ENCODE assay signal across 8 mouse cellular contexts in genomic region chr7:81762180-81763109, GRCm38 (mm10). TPM values are rescaled to one million over a fixed set of nuclear protein-coding genes. Genes with fewer than 3 reads are reported as not detected.
DNase-seq lines count a peak whose midpoint lies in the region; ATAC-seq lines count a peak whose summit lies in the region.

Gene Ramac (plus strand): TSS chr7:81762925.

- intact Hi-C loops in gastrocnemius, postnatal 14 days (cut with DNase I; ENCODE audit: low total_unique reads) = no loop called here
- intact Hi-C loops in left cerebral cortex, postnatal 14 days (cut with DNase I) = no loop called here

- DNase-seq in adrenal gland, adult (ENCODE audit: inconsistent age in 2 of 2, low spot score in 1 of 2) = peak; percentile 89 to 96
- DNase-seq in embryo, embryonic 10.5 days (ENCODE audit: low spot score) = peak; percentile 99
- peak; percentile 90 for DNase-seq in gastrocnemius, postnatal 14 days
- DNase-seq in left cerebral cortex, postnatal 14 days (ENCODE audit: low spot score in 2 of 2) = peak; percentile 86 to 91
- DNase-seq in mesoderm, embryonic 11.5 days (ENCODE audit: low read depth, low spot score) = peak; percentile 95
- DNase-seq in right cerebral cortex, postnatal 36 days (ENCODE audit: low spot score in 2 of 2) = peak; percentile 79
- DNase-seq in yolk sac, embryonic 10.5 days (ENCODE audit: low spot score) = peak; percentile 95

- ATAC-seq in inflammation-experienced regulatory T-cells, adult 6 months = peak; percentile 93

RNA-seq across cellular contexts. Expression of gene Ramac, which starts in this region (rescaled TPM):
- total RNA-seq in gastrocnemius, postnatal 14 days (2021) = 10 to 100 TPM; 21.6 to 22.2 TPM
- polyA plus RNA-seq in inflammation-experienced regulatory T-cells, adult 6 months (2017; shearing (Covaris generic)) = 100 to 1,000 TPM; 153 to 159 (median 158) TPM
- 10 to 100 TPM; 70.9 to 73.7 TPM for total RNA-seq in left cerebral cortex, postnatal 14 days (2021)

Comparison
In these comparisons a context has a peak if more than half of its experiments do, and no peak if none do; other contexts are left out.
1. Peak in every context shown above with its lines: DNase-seq and ATAC-seq.